Mouse (Mus musculus) hindbrain, embryonic 16.5 days (tissue): ENCODE results near the gene Il9. TPM values are rescaled to one million over a fixed set of nuclear protein-coding genes. Genes with fewer than 3 reads are reported as not detected.

Source experiments
- ATAC-seq: fragments of 200-750 bp; cut with Nextera tagmentation; 2 replicates; pipeline ENCODE4 v1.8.0; 2017; ENCODE audit warnings: moderate TSS enrichment, moderate library complexity
- H3K27ac ChIP-seq: fragments of 300-500 bp; sonication (generic); 2 replicates; pipeline ENCODE4 v1.5.1; 2014; ENCODE audit warnings: low read depth, mild to moderate bottlenecking, control low read depth, low read length, moderate library complexity
- H3K27me3 ChIP-seq: fragments of 300-500 bp; sonication (generic); replicated peaks from 2 replicates; pipeline ENCODE4 v1.6.1; 2014; ENCODE audit warnings: low read length; ENCODE audit not compliant: control insufficient read depth, insufficient read depth
- H3K36me3 ChIP-seq: fragments of 300-500 bp; sonication (generic); 2 replicates; pipeline ENCODE4 v1.6.1; 2014; ENCODE audit warnings: mild to moderate bottlenecking, low read length, moderate library complexity, mixed read lengths; ENCODE audit not compliant: control insufficient read depth, insufficient read depth
- H3K4me1 ChIP-seq: fragments of 300-500 bp; sonication (generic); 2 replicates; pipeline ENCODE4 v1.6.1; 2014; ENCODE audit warnings: low read depth, low read length; ENCODE audit not compliant: control insufficient read depth, insufficient read depth
- H3K4me2 ChIP-seq: fragments of 300-500 bp; sonication (generic); 2 replicates; pipeline ENCODE4 v1.6.1; 2014; ENCODE audit warnings: mild to moderate bottlenecking, low read length, control low read depth, moderate library complexity
- H3K4me3 ChIP-seq: fragments of 300-500 bp; sonication (generic); 2 replicates; pipeline ENCODE4 v1.5.1; 2014; ENCODE audit warnings: mild to moderate bottlenecking, low read length, control low read depth, moderate library complexity
- H3K9ac ChIP-seq: fragments of 300-500 bp; sonication (generic); 2 replicates; pipeline ENCODE4 v1.6.1; 2014; ENCODE audit warnings: low read depth, mild to moderate bottlenecking, control low read depth, low read length, moderate library complexity
- H3K9me3 ChIP-seq: fragments of 300-500 bp; sonication (generic); 2 replicates; pipeline ENCODE4 v1.6.1; 2014; ENCODE audit warnings: mild to moderate bottlenecking, low read length, moderate library complexity; ENCODE audit not compliant: control insufficient read depth
- WGBS: fragments of 180-500 bp; shearing (Covaris S2); extraction: QIAGEN DNeasy Blood & Tissue Kit; methylation state at CpG from one replicate; pipeline ENCODE4 v1.1.7; 2014; 5-methylcytosine and 5-hydroxymethylcytosine counted together
- polyA plus RNA-seq: library from polyadenylated mRNA; unstranded; fragments of >200 nt; fragmentation: Nextera tagmentation; extraction: Ambion mirVana; gene quantifications from 2 replicates; pipeline ENCODE4 v1.2.1, GENCODE M21; 2015

The Il9 gene
- polyA plus RNA-seq, 1 experiment from 2014 or later: not detected

- H3K27me3 ChIP-seq: no peaks in the 10 kb centered on the region; the same call in 1 of the 2 replicates
- H3K9me3 ChIP-seq: no peaks in the 10 kb centered on the region
- no peaks in the 10 kb centered on the region for H3K36me3 ChIP-seq
- H3K9ac ChIP-seq: no peak overlapping the region
- no peak overlapping the region for H3K4me2 ChIP-seq
- no peak overlapping the region for H3K4me3 ChIP-seq
- no peak; the same call in 1 of the 2 replicates for ATAC-seq
- WGBS: 67% methylated on average over 6 of the region's 6 CpGs
- H3K27ac ChIP-seq: no peak overlapping the region
- H3K4me1 ChIP-seq: no peaks in the 10 kb centered on the region
Measured at GRCm38 (mm10) chr13:56463750-56464149, 18.3 kb downstream of the Il9 start.

- peak; percentile 69 for ATAC-seq
- WGBS: 67% methylated on average over 7 of the region's 7 CpGs
- no peak overlapping the region for H3K9ac ChIP-seq
Measured at GRCm38 (mm10) chr13:56463261-56463660, 18.8 kb downstream of the Il9 start.

GRCm38 (mm10) chr13:56462791-56463190 lies 19.3 kb downstream of the Il9 start:
- Histone ChIP-seq H3K4me3 (no peak overlapping the region), H3K27ac (no peak overlapping the region), H3K9ac (no peak overlapping the region), H3K9me3 (no peaks in the 10 kb centered on the region), H3K4me2 (no peak overlapping the region), H3K27me3 (no peaks in the 10 kb centered on the region; the same call in 1 of the 2 replicates), H3K4me1 (no peaks in the 10 kb centered on the region), H3K36me3 (no peaks in the 10 kb centered on the region)
- WGBS: 75% methylated on average over 4 of the region's 4 CpGs
- peak; percentile 77; the same call in 1 of the 2 replicates for ATAC-seq

More at GRCm38 (mm10) chr13:56463261-56463660, 18.8 kb downstream of the Il9 start:
- Histone ChIP-seq H3K4me1 (no peaks in the 10 kb centered on the region), H3K27ac (no peak overlapping the region), H3K36me3 (no peaks in the 10 kb centered on the region), H3K4me2 (no peak overlapping the region), H3K27me3 (no peaks in the 10 kb centered on the region; the same call in 1 of the 2 replicates), H3K9me3 (no peaks in the 10 kb centered on the region), H3K4me3 (no peak overlapping the region)

- Histone ChIP-seq H3K4me2 (no peak overlapping the region), H3K36me3 (no peaks in the 10 kb centered on the region), H3K4me1 (no peaks in the 10 kb centered on the region), H3K27me3 (no peaks in the 10 kb centered on the region; the same call in 1 of the 2 replicates), H3K4me3 (no peak overlapping the region), H3K9me3 (no peaks in the 10 kb centered on the region), H3K9ac (no peak overlapping the region), H3K27ac (no peak overlapping the region)
- no peak for ATAC-seq
- 83% methylated on average over 4 of the region's 4 CpGs for WGBS
Measured at GRCm38 (mm10) chr13:56461460-56461859, 20.6 kb downstream of the Il9 start.

- H3K9me3 ChIP-seq: no peaks in the 10 kb centered on the region
- no peaks in the 10 kb centered on the region for H3K36me3 ChIP-seq
- no peaks in the 10 kb centered on the region for H3K4me1 ChIP-seq
- no peak overlapping the region for H3K4me2 ChIP-seq
- no peaks in the 10 kb centered on the region; the same call in 1 of the 2 replicates for H3K27me3 ChIP-seq
- ATAC-seq: no peak
- H3K9ac ChIP-seq: no peak overlapping the region
- 28% methylated on average over 9 of the region's 9 CpGs for WGBS
- no peak overlapping the region for H3K4me3 ChIP-seq
- H3K27ac ChIP-seq: no peak overlapping the region
Measured at GRCm38 (mm10) chr13:56458001-56458400, 24.0 kb downstream of the Il9 start.

- peak; percentile 60 for ATAC-seq
- no peak overlapping the region for H3K4me3 ChIP-seq
- H3K9ac ChIP-seq: no peak overlapping the region
- H3K27ac ChIP-seq: no peak overlapping the region
- no peaks in the 10 kb centered on the region for H3K27me3 ChIP-seq
- H3K4me1 ChIP-seq: peaks cover 2% of the 10 kb centered on the region; the same call in 1 of the 2 replicates
- no peak overlapping the region for H3K4me2 ChIP-seq
- H3K36me3 ChIP-seq: no peaks in the 10 kb centered on the region
- 73% methylated on average over 8 of the region's 8 CpGs for WGBS
- H3K9me3 ChIP-seq: no peaks in the 10 kb centered on the region
Measured at GRCm38 (mm10) chr13:56450035-56450434, 32.0 kb downstream of the Il9 start.

- Histone ChIP-seq H3K4me3 (no peak overlapping the region), H3K4me1 (peaks cover 2% of the 10 kb centered on the region; the same call in 1 of the 2 replicates), H3K9me3 (no peaks in the 10 kb centered on the region), H3K36me3 (no peaks in the 10 kb centered on the region), H3K27ac (no peak overlapping the region), H3K9ac (no peak overlapping the region), H3K4me2 (no peak overlapping the region), H3K27me3 (no peaks in the 10 kb centered on the region)
- 45% methylated on average over 10 of the region's 10 CpGs for WGBS
- peak; percentile 77 for ATAC-seq
Measured at GRCm38 (mm10) chr13:56449239-56450030, 32.6 kb downstream of the Il9 start.

GRCm38 (mm10) chr13:56444996-56445395 lies 37.0 kb downstream of the Il9 start:
- Histone ChIP-seq H3K27ac (no peak overlapping the region), H3K9ac (no peak overlapping the region), H3K36me3 (no peaks in the 10 kb centered on the region), H3K27me3 (peaks cover 6% of the 10 kb centered on the region), H3K4me2 (no peak overlapping the region), H3K4me1 (peaks cover 2% of the 10 kb centered on the region; the same call in 1 of the 2 replicates), H3K4me3 (no peak overlapping the region), H3K9me3 (no peaks in the 10 kb centered on the region)
- ATAC-seq: no peak
- 92% methylated on average over 6 of the region's 6 CpGs for WGBS

- no peak for ATAC-seq
- H3K27ac ChIP-seq: no peak overlapping the region
- H3K9ac ChIP-seq: no peak overlapping the region
- H3K4me3 ChIP-seq: no peak overlapping the region
- no peaks in the 10 kb centered on the region for H3K4me1 ChIP-seq
- H3K9me3 ChIP-seq: no peaks in the 10 kb centered on the region
- H3K4me2 ChIP-seq: no peak overlapping the region
- no peaks in the 10 kb centered on the region for H3K36me3 ChIP-seq
- 92% methylated on average over 3 of the region's 3 CpGs for WGBS
- H3K27me3 ChIP-seq: peaks cover 14% of the 10 kb centered on the region
Measured at GRCm38 (mm10) chr13:56444112-56444511, 37.9 kb downstream of the Il9 start.
